Mouse (Mus musculus) CD4-positive helper T cell, adult 2 months (primary cell): ENCODE data around the gene Gli3.

Source experiments
- DNase-seq: peaks from one replicate; pipeline ENCODE4 v3.0.0-alpha.2; 2012; ENCODE audit warnings: low read depth, missing footprints, low spot score

Gli3 gene

GRCm38 (mm10) chr13:15660502-15660901 is 197.5 kb downstream of the Gli3 start:
- no peak for DNase-seq

GRCm38 (mm10) chr13:15662375-15662774 is 199.3 kb downstream of the Gli3 start:
- DNase-seq, result no peak

GRCm38 (mm10) chr13:15664580-15665201 is 201.7 kb downstream of the Gli3 start:
- no peak for DNase-seq

- no peak for DNase-seq
Measured at GRCm38 (mm10) chr13:15665514-15665913, 202.5 kb downstream of the Gli3 start.

GRCm38 (mm10) chr13:15670144-15670961 is 207.3 kb downstream of the Gli3 start:
- DNase-seq, result no peak

GRCm38 (mm10) chr13:15670962-15671313 is 207.9 kb downstream of the Gli3 start:
- DNase-seq, result no peak

GRCm38 (mm10) chr13:15675480-15675879 is 212.4 kb downstream of the Gli3 start:
- no peak for DNase-seq

GRCm38 (mm10) chr13:15677106-15677760 is 214.2 kb downstream of the Gli3 start:
- no peak for DNase-seq

- no peak for DNase-seq
Measured at GRCm38 (mm10) chr13:15681530-15681929, 218.5 kb downstream of the Gli3 start.

- no peak for DNase-seq
Measured at GRCm38 (mm10) chr13:15683006-15683405, 220.0 kb downstream of the Gli3 start.

- no peak for DNase-seq
Measured at GRCm38 (mm10) chr13:15688074-15688825, 225.2 kb downstream of the Gli3 start.

GRCm38 (mm10) chr13:15688826-15689501 is 225.9 kb downstream of the Gli3 start:
- DNase-seq, result no peak

GRCm38 (mm10) chr13:15691751-15692464 is 228.9 kb downstream of the Gli3 start:
- DNase-seq, result no peak

- DNase-seq, result no peak
Measured at GRCm38 (mm10) chr13:15692465-15692809, 229.4 kb downstream of the Gli3 start.

GRCm38 (mm10) chr13:15698284-15698683 is 235.2 kb downstream of the Gli3 start:
- no peak for DNase-seq

- DNase-seq, result no peak
Measured at GRCm38 (mm10) chr13:15699116-15699515, 236.1 kb downstream of the Gli3 start.

- no peak for DNase-seq
Measured at GRCm38 (mm10) chr13:15704669-15705068, 241.6 kb downstream of the Gli3 start.

GRCm38 (mm10) chr13:15707481-15707881 is 244.4 kb downstream of the Gli3 start:
- no peak for DNase-seq

GRCm38 (mm10) chr13:15713486-15713885 is 250.5 kb downstream of the Gli3 start:
- no peak for DNase-seq

GRCm38 (mm10) chr13:15714331-15714725 is 251.3 kb downstream of the Gli3 start:
- DNase-seq, result no peak
